Mouse (Mus musculus) heart, embryonic 12.5 days (tissue): ENCODE measurements around the gene Tmem235. TPM values are rescaled to one million over a fixed set of nuclear protein-coding genes. Genes with fewer than 3 reads are reported as not detected.

Experiments used
- ATAC-seq: fragments of 200-750 bp; cut with Nextera tagmentation; 2 replicates; pipeline ENCODE4 v1.8.0; 2017; ENCODE audit warnings: moderate TSS enrichment, moderate library complexity; ENCODE audit not compliant: insufficient number of reproducible peaks, low FRiP score
- H3K27ac ChIP-seq: fragments of 300-500 bp; sonication (generic); 2 replicates; pipeline ENCODE4 v1.5.1; 2016; ENCODE audit warnings: mild to moderate bottlenecking, moderate library complexity; ENCODE audit not compliant: poor library complexity, severe bottlenecking
- H3K27me3 ChIP-seq: fragments of 300-500 bp; sonication (generic); replicated peaks from 2 replicates; pipeline ENCODE4 v1.6.1; 2016; ENCODE audit warnings: mild to moderate bottlenecking, moderate library complexity
- H3K36me3 ChIP-seq: fragments of 300-500 bp; sonication (generic); 2 replicates; pipeline ENCODE4 v1.6.1; 2016; ENCODE audit warnings: mild to moderate bottlenecking, moderate library complexity
- H3K4me1 ChIP-seq: fragments of 300-500 bp; sonication (generic); replicated peaks from 2 replicates; pipeline ENCODE4 v1.6.1; 2016; ENCODE audit warnings: mild to moderate bottlenecking
- H3K4me2 ChIP-seq: fragments of 300-500 bp; sonication (generic); 2 replicates; pipeline ENCODE4 v1.6.1; 2016; ENCODE audit warnings: mild to moderate bottlenecking, moderate library complexity
- H3K4me3 ChIP-seq: fragments of 300-500 bp; sonication (generic); 2 replicates; pipeline ENCODE4 v1.5.1; 2016; ENCODE audit warnings: mild to moderate bottlenecking
- H3K9ac ChIP-seq: fragments of 300-500 bp; sonication (generic); 2 replicates; pipeline ENCODE4 v1.6.1; 2016; ENCODE audit warnings: mild to moderate bottlenecking, moderate library complexity
- H3K9me3 ChIP-seq: fragments of 300-500 bp; sonication (generic); replicated peaks from 2 replicates; pipeline ENCODE4 v1.6.1; 2016; ENCODE audit warnings: mild to moderate bottlenecking, moderate library complexity
- WGBS: fragments of 180-500 bp; shearing (Covaris S2); methylation state at CpG from one replicate; pipeline ENCODE4 v1.1.7; 2016; 5-methylcytosine and 5-hydroxymethylcytosine counted together
- polyA plus RNA-seq: library from polyadenylated mRNA; unstranded; fragments of >200 nt; fragmentation: Nextera tagmentation; extraction: Ambion mirVana; gene quantifications from 2 replicates; pipeline ENCODE4 v1.2.1, GENCODE M21; 2016

The Tmem235 gene
- polyA plus RNA-seq, 1 experiment from 2014 or later = not detected

GRCm38 (mm10) chr11:117824060-117824969, 36.2 kb upstream of the Tmem235 start:
- Histone ChIP-seq H3K27me3 (no peaks in the 10 kb centered on the region), H3K4me1 (peaks cover 71% of the 10 kb centered on the region), H3K9me3 (no peaks in the 10 kb centered on the region), H3K36me3 (peaks cover 44% of the 10 kb centered on the region), H3K27ac (peak overlapping the region; percentile 48), H3K9ac (peak overlapping the region; percentile 89), H3K4me3 (peak overlapping the region; percentile 69), H3K4me2 (peak overlapping the region; percentile 92)
- peak; percentile 63 for ATAC-seq
- WGBS = 19% methylated on average over 23 of the region's 23 CpGs

- Histone ChIP-seq H3K4me2 (peak within 1 kb of the TSS; percentile 92), H3K9me3 (no peaks in the 10 kb centered on the region), H3K9ac (peak within 1 kb of the TSS; percentile 89), H3K4me1 (peaks cover 77% of the 10 kb centered on the region), H3K4me3 (peak within 1 kb of the TSS; percentile 69), H3K27me3 (no peaks in the 10 kb centered on the region), H3K27ac (peak within 1 kb of the TSS; percentile 94), H3K36me3 (peaks cover 32% of the 10 kb centered on the region)
- WGBS = under 1% methylated on average over 34 of the region's 34 CpGs
- ATAC-seq = peak; percentile 55
Measured at GRCm38 (mm10) chr11:117825333-117826101, 35.0 kb upstream of the Tmem235 start, which contains the start of the genes Afmid and Tk1. TSS of gene Afmid (plus strand) at chr11:117825924. TSS of gene Tk1 (minus strand) at chr11:117826092.

DNA sequence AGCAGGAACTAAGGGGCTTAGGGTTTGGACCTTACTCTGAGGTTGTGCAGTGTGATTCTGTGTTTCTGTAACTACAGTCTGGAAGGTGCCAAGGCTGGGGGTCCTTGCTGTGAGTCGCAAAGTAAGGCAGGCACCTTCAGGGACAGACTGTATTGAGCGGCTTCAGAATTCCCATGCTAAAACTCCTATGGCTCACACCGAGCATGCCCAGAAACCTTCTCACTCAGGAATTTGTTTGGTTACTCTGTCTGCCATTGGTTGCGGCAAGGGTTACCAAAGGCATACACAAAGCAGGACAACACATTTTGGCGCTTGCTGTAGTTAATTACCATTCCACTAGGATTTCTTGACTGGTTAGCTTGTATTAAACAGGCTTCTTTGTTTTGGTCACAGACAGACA, 34.4 kb upstream of the Tmem235 start:
- no peak for ATAC-seq

DNA sequence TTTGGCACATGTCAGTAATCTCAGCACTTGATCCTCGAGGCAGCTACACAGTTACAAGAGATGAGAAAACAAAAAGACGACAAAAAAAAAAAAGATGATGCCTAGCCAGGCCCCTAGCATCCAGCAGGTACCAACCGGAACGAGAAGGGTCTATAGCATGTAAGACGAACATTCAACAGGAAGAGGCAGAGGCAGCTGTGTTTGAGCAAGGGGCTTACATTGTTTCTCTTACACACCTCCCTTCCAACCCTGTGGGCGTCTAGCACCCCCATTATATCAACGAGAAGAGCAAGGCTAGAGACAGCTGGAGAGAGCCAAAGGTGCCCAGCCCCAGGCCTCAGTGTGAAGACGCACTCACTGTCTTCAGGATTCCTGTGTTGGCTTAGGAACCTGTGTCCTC, 33.6 kb upstream of the Tmem235 start:
- Histone ChIP-seq H3K4me1 (peaks cover 84% of the 10 kb centered on the region), H3K4me3 (no peak overlapping the region; the same call in 1 of the 2 replicates), H3K9ac (peak overlapping the region; percentile 61; the same call in 1 of the 2 replicates), H3K36me3 (peaks cover 18% of the 10 kb centered on the region), H3K27me3 (no peaks in the 10 kb centered on the region), H3K27ac (peak overlapping the region; percentile 94; the same call in 1 of the 2 replicates), H3K4me2 (peak overlapping the region; percentile 92), H3K9me3 (no peaks in the 10 kb centered on the region)
- no peak for ATAC-seq
- WGBS = 64% methylated on average over 8 of the region's 8 CpGs

More for the DNA sequence above, 34.4 kb upstream of the Tmem235 start:
- Histone ChIP-seq H3K36me3 (peaks cover 26% of the 10 kb centered on the region), H3K27me3 (no peaks in the 10 kb centered on the region), H3K4me2 (peak overlapping the region; percentile 92), H3K4me3 (peak overlapping the region; percentile 69), H3K9me3 (no peaks in the 10 kb centered on the region), H3K27ac (peak overlapping the region; percentile 94), H3K9ac (peak overlapping the region; percentile 89), H3K4me1 (peaks cover 83% of the 10 kb centered on the region)
- 14% methylated on average over 5 of the region's 5 CpGs for WGBS

DNA sequence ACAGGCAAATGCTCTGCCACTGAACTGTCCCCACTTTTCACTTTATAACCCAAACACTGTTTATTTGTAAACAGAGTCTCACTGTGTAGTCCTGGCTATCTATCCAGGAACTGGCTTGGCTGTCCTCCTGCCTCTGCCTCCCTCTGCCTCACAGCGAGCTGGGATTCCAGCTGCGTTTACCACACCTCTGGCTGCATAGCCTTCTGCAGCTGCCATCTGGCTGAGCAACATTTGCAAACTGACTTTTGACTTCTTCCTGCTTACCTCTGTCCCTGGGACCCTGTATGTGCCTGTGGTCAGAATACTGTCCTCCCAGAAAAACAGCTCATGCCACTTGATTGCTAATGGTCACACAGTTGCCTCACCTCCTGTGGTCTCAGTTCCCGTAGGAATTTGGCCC, 33.2 kb upstream of the Tmem235 start:
- no peaks in the 10 kb centered on the region for H3K9me3 ChIP-seq
- peak overlapping the region; percentile 97 for H3K27ac ChIP-seq
- ATAC-seq = no peak
- peak overlapping the region; percentile 7; the same call in 1 of the 2 replicates for H3K4me3 ChIP-seq
- peak overlapping the region; percentile 61 for H3K9ac ChIP-seq
- H3K27me3 ChIP-seq = no peaks in the 10 kb centered on the region
- 49% methylated on average over 3 of the region's 3 CpGs for WGBS
- peaks cover 87% of the 10 kb centered on the region for H3K4me1 ChIP-seq
- H3K4me2 ChIP-seq = peak overlapping the region; percentile 92
- peaks cover 14% of the 10 kb centered on the region for H3K36me3 ChIP-seq

DNA sequence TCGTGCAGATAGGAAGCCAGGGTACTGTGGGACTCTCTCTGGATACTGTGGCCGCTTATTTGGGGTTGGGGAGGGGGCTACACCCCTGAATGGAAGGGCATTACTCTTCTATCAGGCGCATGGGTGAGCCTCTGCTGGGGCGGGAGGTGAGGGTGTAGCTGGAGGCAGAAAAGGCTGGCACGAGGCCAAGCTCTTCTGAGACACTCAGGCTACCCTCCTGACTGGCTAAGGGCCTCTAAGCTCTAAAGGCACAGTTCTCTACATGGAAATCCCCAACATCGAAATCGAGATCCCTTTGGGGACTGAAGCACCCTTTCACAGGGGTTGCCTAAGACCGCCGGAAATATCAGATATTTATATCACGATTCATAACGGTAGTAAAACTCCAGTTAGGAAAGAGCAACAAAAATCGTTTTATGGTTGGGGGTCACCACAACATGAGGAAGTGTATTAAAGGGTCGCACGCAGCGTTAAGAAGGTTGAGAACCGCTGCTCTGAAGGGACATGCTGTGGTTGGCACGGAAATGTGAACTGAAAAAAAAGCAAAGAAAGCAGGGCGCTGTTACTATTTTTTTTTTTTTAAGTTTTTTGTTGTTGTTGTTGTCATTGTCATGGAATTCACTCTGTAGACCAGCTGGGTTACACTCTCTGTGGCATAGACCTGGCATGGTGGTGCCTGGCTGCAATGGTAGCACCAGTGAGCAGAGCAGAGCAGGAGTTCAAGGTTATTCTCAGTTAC, 32.2 kb upstream of the Tmem235 start:
- WGBS = 52% methylated on average over 18 of the region's 18 CpGs
- no peak for ATAC-seq

DNA sequence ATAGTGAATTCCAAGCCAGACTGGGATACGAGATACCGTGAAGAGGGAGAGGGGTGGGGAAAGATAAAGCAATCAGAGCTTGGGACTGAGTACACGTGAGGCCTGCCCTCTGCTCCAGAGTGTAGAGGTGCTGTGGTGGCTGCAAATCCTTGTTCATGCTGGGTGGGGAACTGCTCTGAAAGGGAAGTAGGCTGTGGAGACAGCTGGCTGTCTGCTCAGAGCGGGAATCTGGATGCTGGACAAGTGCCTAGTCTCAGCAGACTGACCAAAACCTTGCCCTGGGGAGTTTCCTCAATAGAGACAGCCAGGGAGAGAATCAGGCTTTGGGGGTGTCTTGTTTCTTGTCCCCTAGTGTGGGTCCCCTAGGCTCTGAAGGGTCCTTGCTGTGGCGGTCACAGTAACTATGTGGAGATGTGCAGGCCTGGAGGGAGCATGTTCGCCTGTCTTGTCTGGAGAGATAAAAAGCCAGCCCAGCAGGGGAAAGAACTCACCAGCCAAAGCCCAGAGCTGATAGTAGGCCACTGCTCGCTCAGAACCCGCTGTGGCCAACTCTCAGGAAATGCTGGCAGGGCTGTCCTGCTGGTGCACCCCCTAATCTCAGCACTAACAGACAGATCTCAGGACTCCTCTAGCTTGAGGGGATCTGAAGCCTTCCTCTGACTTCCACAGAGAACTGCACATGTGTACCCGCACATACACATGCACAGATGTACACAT, 31.5 kb upstream of the Tmem235 start:
- H3K9ac ChIP-seq = peak overlapping the region; percentile 21; the same call in 1 of the 2 replicates
- H3K4me3 ChIP-seq = no peak overlapping the region
- peaks cover 4% of the 10 kb centered on the region; the same call in 1 of the 2 replicates for H3K36me3 ChIP-seq
- peaks cover 73% of the 10 kb centered on the region for H3K4me1 ChIP-seq
- peak overlapping the region; percentile 92; the same call in 1 of the 2 replicates for H3K4me2 ChIP-seq
- H3K27ac ChIP-seq = peak overlapping the region; percentile 97
- ATAC-seq = no peak
- 9% methylated on average over 9 of the region's 9 CpGs for WGBS
- no peaks in the 10 kb centered on the region for H3K9me3 ChIP-seq
- H3K27me3 ChIP-seq = no peaks in the 10 kb centered on the region

More for the DNA sequence above, 32.2 kb upstream of the Tmem235 start:
- Histone ChIP-seq H3K36me3 (peaks cover 10% of the 10 kb centered on the region), H3K4me1 (peaks cover 81% of the 10 kb centered on the region), H3K27ac (peak overlapping the region; percentile 97), H3K4me3 (0 out of 2 replicates have a peak overlapping the region, but pooled peaks have one; percentile 7), H3K27me3 (no peaks in the 10 kb centered on the region), H3K9me3 (no peaks in the 10 kb centered on the region), H3K9ac (peak overlapping the region; percentile 61), H3K4me2 (peak overlapping the region; percentile 92)

- no peak for ATAC-seq
- no peak overlapping the region for H3K4me3 ChIP-seq
- H3K27me3 ChIP-seq = no peaks in the 10 kb centered on the region
- 57% methylated on average over 2 of the region's 2 CpGs for WGBS
- H3K36me3 ChIP-seq = peaks cover 4% of the 10 kb centered on the region; the same call in 1 of the 2 replicates
- H3K27ac ChIP-seq = peak overlapping the region; percentile 97
- peaks cover 68% of the 10 kb centered on the region for H3K4me1 ChIP-seq
- H3K9ac ChIP-seq = peak overlapping the region; percentile 33; the same call in 1 of the 2 replicates
- no peak overlapping the region for H3K4me2 ChIP-seq
- no peaks in the 10 kb centered on the region for H3K9me3 ChIP-seq
Measured at GRCm38 (mm10) chr11:117829671-117830215, 30.8 kb upstream of the Tmem235 start.

DNA sequence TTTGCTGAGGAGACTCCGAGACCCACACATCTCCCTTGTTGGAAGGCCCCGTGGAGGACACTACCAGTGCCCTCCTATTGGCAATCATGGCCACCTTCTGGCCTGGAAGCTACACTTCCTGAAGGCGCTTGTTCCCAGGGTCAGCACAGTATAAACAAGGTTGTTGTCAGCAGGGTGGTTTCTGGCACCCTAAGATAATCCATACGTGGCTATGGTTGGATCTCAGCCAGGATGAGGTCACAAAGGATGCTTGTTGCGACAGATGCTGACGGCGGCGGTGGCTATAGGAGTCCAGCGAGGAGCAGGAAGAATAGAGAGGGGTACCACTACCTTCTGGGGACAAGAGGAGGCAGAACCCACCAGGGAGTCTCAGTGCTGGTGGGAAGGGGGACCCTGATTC, 30.2 kb upstream of the Tmem235 start:
- Histone ChIP-seq H3K9ac (no peak overlapping the region), H3K4me3 (no peak overlapping the region), H3K36me3 (peaks cover 4% of the 10 kb centered on the region; the same call in 1 of the 2 replicates), H3K27me3 (no peaks in the 10 kb centered on the region), H3K4me2 (peak overlapping the region; percentile 20; the same call in 1 of the 2 replicates), H3K9me3 (no peaks in the 10 kb centered on the region), H3K27ac (peak overlapping the region; percentile 97), H3K4me1 (peaks cover 61% of the 10 kb centered on the region)
- WGBS = 47% methylated on average over 9 of the region's 9 CpGs
- no peak for ATAC-seq
